Mouse (Mus musculus): Measurements from ENCODE around the gene Zfp518b. TPM values are rescaled to one million over a fixed set of nuclear protein-coding genes. Genes with fewer than 3 reads are reported as not detected.
A peak's percentile ranks its signal among the peaks of the same experiment; 100 is the strongest.

Zfp518b gene
- polyA plus RNA-seq, 1 experiment from 2014 or later, result 30.0 TPM

- H3K4me2 ChIP-seq, result no peak overlapping the region
These were observed 25.8 kb downstream of the Zfp518b start for GRCm38 (mm10) chr5:38658836-38659235.

GRCm38 (mm10) chr5:38656204-38656603, 28.4 kb downstream of the Zfp518b start:
- H3K27me3 ChIP-seq (replicated peaks), result no peaks in the 10 kb centered on the region
- no peak for ATAC-seq (ENCODE audit: low FRiP score)

More at GRCm38 (mm10) chr5:38658836-38659235, 25.8 kb downstream of the Zfp518b start:
- ATAC-seq (ENCODE audit: low FRiP score), result no peak
- Histone ChIP-seq H3K9me3 (replicated peaks) (no peaks in the 10 kb centered on the region), H3K4me3 (replicated peaks) (no peak overlapping the region), H3K27ac (replicated peaks) (no peak overlapping the region), H3K27me3 (replicated peaks) (no peaks in the 10 kb centered on the region), H3K9ac (replicated peaks) (no peak overlapping the region), H3K36me3 (0 out of 2 replicates have a peak, but pooled peaks cover 4% of the 10 kb centered on the region), H3K4me1 (no peaks in the 10 kb centered on the region)
- WGBS, result 92% methylated on average over 5 of the region's 5 CpGs

GRCm38 (mm10) chr5:38655421-38655928, 29.2 kb downstream of the Zfp518b start:
- no peak overlapping the region for H3K4me2 ChIP-seq
- H3K9ac ChIP-seq (replicated peaks), result no peak overlapping the region
- no peak overlapping the region for H3K4me3 ChIP-seq (replicated peaks)
- H3K27me3 ChIP-seq (replicated peaks), result no peaks in the 10 kb centered on the region
- no peak overlapping the region for H3K27ac ChIP-seq (replicated peaks)
- H3K36me3 ChIP-seq, result 0 out of 2 replicates have a peak, but pooled peaks cover under 1% of the 10 kb centered on the region
- no peaks in the 10 kb centered on the region for H3K4me1 ChIP-seq
- no peak for ATAC-seq (ENCODE audit: low FRiP score)
- 73% methylated on average over 12 of the region's 12 CpGs for WGBS
- no peaks in the 10 kb centered on the region for H3K9me3 ChIP-seq (replicated peaks)

More at GRCm38 (mm10) chr5:38656204-38656603, 28.4 kb downstream of the Zfp518b start:
- H3K4me2 ChIP-seq, result no peak overlapping the region
- no peak overlapping the region for H3K27ac ChIP-seq (replicated peaks)
- H3K4me1 ChIP-seq, result no peaks in the 10 kb centered on the region
- no peak overlapping the region for H3K9ac ChIP-seq (replicated peaks)
- 0 out of 2 replicates have a peak, but pooled peaks cover 4% of the 10 kb centered on the region for H3K36me3 ChIP-seq
- H3K9me3 ChIP-seq (replicated peaks), result no peaks in the 10 kb centered on the region
- no peak overlapping the region for H3K4me3 ChIP-seq (replicated peaks)
- WGBS, result 65% methylated on average over 6 of the region's 6 CpGs

- H3K4me1 ChIP-seq, result no peaks in the 10 kb centered on the region
- H3K27me3 ChIP-seq (replicated peaks), result no peaks in the 10 kb centered on the region
- WGBS, result 54% methylated on average over 1 of the region's 1 CpGs
- H3K36me3 ChIP-seq, result no peaks in the 10 kb centered on the region
- no peak overlapping the region for H3K4me2 ChIP-seq
- no peak overlapping the region for H3K9ac ChIP-seq (replicated peaks)
- H3K9me3 ChIP-seq (replicated peaks), result no peaks in the 10 kb centered on the region
- no peak overlapping the region for H3K27ac ChIP-seq (replicated peaks)
- ATAC-seq (ENCODE audit: low FRiP score), result no peak
- no peak overlapping the region for H3K4me3 ChIP-seq (replicated peaks)
These were observed 30.1 kb downstream of the Zfp518b start for GRCm38 (mm10) chr5:38654571-38654970.

- Histone ChIP-seq H3K9me3 (replicated peaks) (no peaks in the 10 kb centered on the region), H3K27me3 (replicated peaks) (no peaks in the 10 kb centered on the region), H3K36me3 (no peaks in the 10 kb centered on the region), H3K4me1 (no peaks in the 10 kb centered on the region), H3K9ac (replicated peaks) (no peak overlapping the region), H3K4me3 (replicated peaks) (no peak overlapping the region), H3K4me2 (no peak overlapping the region), H3K27ac (replicated peaks) (no peak overlapping the region)
- 74% methylated on average over 2 of the region's 2 CpGs for WGBS
- ATAC-seq (ENCODE audit: low FRiP score), result no peak
These were observed 31.5 kb downstream of the Zfp518b start for GRCm38 (mm10) chr5:38653101-38653500.

GRCm38 (mm10) chr5:38651455-38651854, 33.2 kb downstream of the Zfp518b start:
- Histone ChIP-seq H3K9me3 (replicated peaks) (peaks cover 8% of the 10 kb centered on the region; the same call in 1 of the 2 replicates), H3K4me3 (replicated peaks) (no peak overlapping the region), H3K27ac (replicated peaks) (no peak overlapping the region), H3K36me3 (no peaks in the 10 kb centered on the region), H3K9ac (replicated peaks) (no peak overlapping the region), H3K4me2 (no peak overlapping the region), H3K27me3 (replicated peaks) (no peaks in the 10 kb centered on the region), H3K4me1 (no peaks in the 10 kb centered on the region)
- ATAC-seq (ENCODE audit: low FRiP score), result no peak
- 24% methylated on average over 5 of the region's 5 CpGs for WGBS

GRCm38 (mm10) chr5:38641526-38641925, 43.1 kb downstream of the Zfp518b start:
- Histone ChIP-seq H3K36me3 (no peaks in the 10 kb centered on the region), H3K4me2 (no peak overlapping the region), H3K27ac (replicated peaks) (no peak overlapping the region), H3K9me3 (replicated peaks) (no peaks in the 10 kb centered on the region; the same call in 1 of the 2 replicates), H3K9ac (replicated peaks) (no peak overlapping the region), H3K4me3 (replicated peaks) (no peak overlapping the region), H3K27me3 (replicated peaks) (no peaks in the 10 kb centered on the region), H3K4me1 (no peaks in the 10 kb centered on the region)
- ATAC-seq (ENCODE audit: low FRiP score), result no peak

- H3K36me3 ChIP-seq, result no peaks in the 10 kb centered on the region
- no peak overlapping the region for H3K9ac ChIP-seq (replicated peaks)
- H3K9me3 ChIP-seq (replicated peaks), result no peaks in the 10 kb centered on the region
- no peaks in the 10 kb centered on the region for H3K27me3 ChIP-seq (replicated peaks)
- 85% methylated on average over 5 of the region's 5 CpGs for WGBS
- H3K4me2 ChIP-seq, result no peak overlapping the region
- ATAC-seq (ENCODE audit: low FRiP score), result no peak
- no peaks in the 10 kb centered on the region for H3K4me1 ChIP-seq
- H3K27ac ChIP-seq (replicated peaks), result no peak overlapping the region
- H3K4me3 ChIP-seq (replicated peaks), result no peak overlapping the region
These were observed 48.3 kb downstream of the Zfp518b start for GRCm38 (mm10) chr5:38636301-38636749.

GRCm38 (mm10) chr5:38635696-38636095, 48.9 kb downstream of the Zfp518b start:
- Histone ChIP-seq H3K9me3 (replicated peaks) (no peaks in the 10 kb centered on the region), H3K36me3 (no peaks in the 10 kb centered on the region), H3K4me3 (replicated peaks) (no peak overlapping the region), H3K4me2 (no peak overlapping the region), H3K9ac (replicated peaks) (no peak overlapping the region), H3K27me3 (replicated peaks) (no peaks in the 10 kb centered on the region), H3K4me1 (no peaks in the 10 kb centered on the region), H3K27ac (replicated peaks) (no peak overlapping the region)
- 84% methylated on average over 1 of the region's 1 CpGs for WGBS
- no peak for ATAC-seq (ENCODE audit: low FRiP score)

GRCm38 (mm10) chr5:38634321-38635164, 50.1 kb downstream of the Zfp518b start:
- 65% methylated on average over 11 of the region's 11 CpGs for WGBS

GRCm38 (mm10) chr5:38632463-38633449, 51.9 kb downstream of the Zfp518b start:
- 73% methylated on average over 13 of the region's 13 CpGs for WGBS
- Histone ChIP-seq H3K4me1 (no peaks in the 10 kb centered on the region), H3K9ac (replicated peaks) (no peak overlapping the region), H3K27ac (replicated peaks) (no peak overlapping the region), H3K36me3 (no peaks in the 10 kb centered on the region), H3K4me3 (replicated peaks) (no peak overlapping the region), H3K27me3 (replicated peaks) (no peaks in the 10 kb centered on the region), H3K4me2 (no peak overlapping the region), H3K9me3 (replicated peaks) (no peaks in the 10 kb centered on the region)
- ATAC-seq (ENCODE audit: low FRiP score), result peak; percentile 21; the same call in 1 of the 2 replicates

More at GRCm38 (mm10) chr5:38634321-38635164, 50.1 kb downstream of the Zfp518b start:
- Histone ChIP-seq H3K4me1 (no peaks in the 10 kb centered on the region), H3K36me3 (no peaks in the 10 kb centered on the region), H3K4me3 (replicated peaks) (no peak overlapping the region), H3K9ac (replicated peaks) (no peak overlapping the region), H3K4me2 (no peak overlapping the region), H3K27me3 (replicated peaks) (no peaks in the 10 kb centered on the region), H3K27ac (replicated peaks) (no peak overlapping the region), H3K9me3 (replicated peaks) (no peaks in the 10 kb centered on the region)
- no peak for ATAC-seq (ENCODE audit: low FRiP score)
